Mouse (Mus musculus): ENCODE data around the gene D430019H16Rik.

- TF ChIP-seq CTCF (IDR thresholded peaks at IDR 0.05; ENCODE audit: low read depth, low read length), result no peak
- no peak for TF ChIP-seq POLR2AphosphoS5 (IDR thresholded peaks at IDR 0.05; ENCODE audit: insufficient replicate concordance, low read depth, low read length)
Observed at GRCm38 (mm10) chr12:105449239-105449638, 4.4 kb upstream of the D430019H16Rik start.
